Mouse (Mus musculus): Measurements from ENCODE around the gene Cdca3. TPM values are rescaled to one million over a fixed set of nuclear protein-coding genes. Genes with fewer than 3 reads are reported as not detected.
"Not testable (repeated sequence)": the region's sequence is repeated elsewhere in the genome, so short reads cannot be mapped to it uniquely, and the experiment has no call there.

Cdca3 gene
- polyA plus RNA-seq, 1 experiment from 2014 or later: 100 TPM

DNA sequence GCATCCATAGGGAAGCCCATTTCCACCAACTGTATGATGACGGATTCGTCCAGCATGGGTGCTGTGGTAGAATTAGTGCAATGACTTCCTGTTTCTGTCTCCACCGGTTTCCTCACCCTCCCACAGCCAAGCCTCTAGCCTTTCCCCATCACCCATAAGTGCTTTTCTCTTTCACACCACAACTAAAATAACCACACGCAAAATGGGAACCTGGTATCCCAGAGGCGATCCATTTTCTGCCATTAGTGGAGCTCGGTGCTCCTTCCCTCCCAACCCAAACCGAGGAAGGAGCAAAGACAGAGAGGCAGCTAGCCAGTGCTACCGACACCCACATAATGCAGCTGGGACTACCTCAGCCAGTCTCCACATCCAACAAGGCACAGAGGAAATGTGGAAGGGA lies 11.4 kb upstream of the Cdca3 start:
- Histone ChIP-seq H3K4me2 (replicated peaks) (no peak overlapping the region), H3K9me3 (no peaks in the 10 kb centered on the region), H3K4me1 (peaks cover 15% of the 10 kb centered on the region), H3K9ac (replicated peaks) (no peak overlapping the region), H3K36me3 (peaks cover 67% of the 10 kb centered on the region), H3K27ac (replicated peaks) (no peak overlapping the region), H3K27me3 (no peaks in the 10 kb centered on the region), H3K4me3 (no peak overlapping the region)
- no peak for ATAC-seq (replicated peaks)
- WGBS: 93% methylated on average over 8 of the region's 8 CpGs

DNA sequence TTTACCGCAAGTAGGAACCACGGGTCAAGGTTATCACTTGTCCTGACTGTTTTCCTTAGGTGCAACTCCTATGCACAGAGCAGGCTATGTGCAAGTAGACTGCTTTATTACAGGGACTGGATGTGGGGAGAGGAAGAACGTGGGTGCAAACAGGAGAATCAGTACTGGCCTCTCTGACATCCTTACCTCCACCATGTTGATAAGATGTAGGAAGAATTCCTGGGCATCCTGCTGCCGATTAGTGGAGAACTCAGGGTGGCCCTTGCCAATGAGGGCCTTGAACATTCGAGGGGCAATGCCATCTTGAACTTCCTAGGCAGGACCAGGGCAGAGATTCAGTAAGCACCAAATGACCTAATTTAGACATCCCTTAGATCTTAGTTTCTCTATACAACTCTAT lies 8.5 kb upstream of the Cdca3 start:
- no peak overlapping the region for H3K4me3 ChIP-seq
- H3K27me3 ChIP-seq: no peaks in the 10 kb centered on the region
- peaks cover 97% of the 10 kb centered on the region for H3K36me3 ChIP-seq
- no peaks in the 10 kb centered on the region for H3K9me3 ChIP-seq
- no peak for ATAC-seq (replicated peaks)
- 96% methylated on average over 5 of the region's 5 CpGs for WGBS
- H3K27ac ChIP-seq (replicated peaks): no peak overlapping the region
- H3K4me1 ChIP-seq: no peaks in the 10 kb centered on the region
- no peak overlapping the region for H3K4me2 ChIP-seq (replicated peaks)
- no peak overlapping the region for H3K9ac ChIP-seq (replicated peaks)

DNA sequence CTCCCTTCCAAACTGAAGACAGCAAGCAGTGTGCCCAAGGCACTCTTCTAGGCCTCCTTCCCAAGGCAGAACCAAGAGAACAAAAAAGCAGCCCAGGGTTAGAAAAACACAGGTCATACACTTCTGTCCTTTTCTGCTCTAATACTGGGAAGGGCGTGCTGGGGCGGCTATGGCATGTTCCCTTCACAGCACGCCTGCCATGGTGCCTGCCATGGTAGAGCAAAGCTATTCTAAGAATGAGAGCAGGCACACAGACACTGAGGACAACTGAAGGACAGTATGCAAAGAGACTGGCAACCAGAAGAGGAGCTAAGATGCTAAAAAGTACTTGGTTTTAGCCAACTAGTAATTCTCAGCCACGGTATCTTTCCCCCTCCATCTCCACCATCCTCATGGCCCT lies 7.3 kb upstream of the Cdca3 start:
- Histone ChIP-seq H3K4me3 (no peak overlapping the region), H3K4me2 (replicated peaks) (no peak overlapping the region), H3K27me3 (no peaks in the 10 kb centered on the region), H3K9ac (replicated peaks) (no peak overlapping the region), H3K4me1 (no peaks in the 10 kb centered on the region), H3K36me3 (peaks cover 93% of the 10 kb centered on the region), H3K27ac (replicated peaks) (no peak overlapping the region), H3K9me3 (no peaks in the 10 kb centered on the region)
- 95% methylated on average over 4 of the region's 4 CpGs for WGBS
- no peak for ATAC-seq (replicated peaks)

DNA sequence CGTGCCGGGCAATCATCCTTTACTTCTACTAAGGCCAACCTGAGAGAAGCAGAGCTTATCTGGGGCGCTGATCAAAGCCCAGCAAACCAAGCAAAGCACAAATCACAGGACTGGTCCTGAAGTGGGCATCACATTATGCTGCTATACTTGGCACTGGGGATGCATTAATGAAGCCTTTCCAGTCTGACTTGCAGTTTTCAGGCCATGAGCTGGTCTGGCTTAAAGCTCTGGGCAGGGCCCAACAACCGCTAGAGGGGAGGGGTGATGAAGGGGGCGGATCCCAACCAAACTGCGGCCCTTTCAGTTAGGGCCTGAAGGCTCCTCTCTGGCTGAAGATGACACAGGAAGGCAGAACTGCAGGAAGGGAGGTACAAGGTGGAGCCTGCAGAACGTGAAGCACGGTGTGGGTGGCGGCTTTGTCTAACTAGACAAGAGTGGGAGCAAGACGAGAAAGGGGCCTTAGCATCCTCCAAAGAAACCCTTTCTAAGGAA lies 1.2 kb upstream of the Cdca3 start:
- H3K27ac ChIP-seq (replicated peaks): peak overlapping the region; percentile 77
- no peak for ATAC-seq (replicated peaks)
- H3K9ac ChIP-seq (replicated peaks): peak overlapping the region; percentile 60
- peaks cover 35% of the 10 kb centered on the region for H3K4me1 ChIP-seq
- H3K9me3 ChIP-seq: no peaks in the 10 kb centered on the region
- H3K27me3 ChIP-seq: no peaks in the 10 kb centered on the region
- peaks cover 38% of the 10 kb centered on the region for H3K36me3 ChIP-seq
- WGBS: 22% methylated on average over 10 of the region's 10 CpGs
- peak overlapping the region; percentile 68 for H3K4me3 ChIP-seq
- H3K4me2 ChIP-seq (replicated peaks): peak overlapping the region; percentile 76

DNA sequence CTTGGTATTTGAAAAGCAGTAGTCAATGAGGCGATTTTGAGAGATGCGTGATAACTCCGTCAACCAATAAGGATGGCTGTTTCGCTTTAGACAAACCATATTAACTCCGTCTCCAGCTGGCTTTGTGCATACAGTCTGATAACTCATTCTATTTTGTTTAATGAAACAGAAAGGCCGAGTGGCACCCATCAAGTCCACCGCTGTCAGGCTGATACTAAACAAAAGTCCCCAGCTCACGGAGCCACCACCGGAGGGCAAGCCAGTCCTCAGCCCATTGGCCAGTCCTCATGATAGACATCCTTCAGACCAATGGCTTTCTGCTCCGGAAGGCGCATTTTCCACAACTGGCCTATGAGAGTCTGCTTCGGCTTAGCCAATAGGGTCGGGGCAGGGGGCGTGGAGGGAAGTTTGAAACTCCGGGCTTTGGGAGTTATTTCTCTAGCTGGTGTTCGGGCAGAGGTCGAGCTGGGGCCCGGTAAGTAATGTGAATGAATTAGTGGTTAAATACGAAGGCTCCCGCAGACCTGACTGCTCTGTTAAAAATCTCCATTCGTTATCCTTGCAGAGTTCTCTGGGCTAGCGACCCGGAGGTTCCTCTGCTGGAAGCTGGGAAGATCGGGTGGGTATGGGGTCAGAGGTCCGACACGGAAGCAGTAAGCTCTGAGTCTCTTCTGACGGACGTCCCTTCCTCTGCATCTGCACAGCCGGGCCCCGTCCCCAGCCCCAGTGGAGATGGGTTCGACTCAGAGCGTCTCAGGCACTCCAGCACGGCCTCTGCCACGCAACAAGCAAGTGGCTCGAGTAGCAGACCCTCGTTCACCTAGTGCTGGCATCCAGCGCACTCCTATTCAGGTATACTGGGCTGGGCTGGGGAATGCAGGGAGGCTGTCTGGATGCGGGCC lies 703 bp downstream of the Cdca3 start:
- ATAC-seq (replicated peaks): peak; percentile 91
- H3K27me3 ChIP-seq: no peaks in the 10 kb centered on the region
- peak overlapping the region; percentile 74 for H3K4me2 ChIP-seq (replicated peaks)
- H3K4me1 ChIP-seq: peaks cover 37% of the 10 kb centered on the region
- peaks cover 19% of the 10 kb centered on the region for H3K36me3 ChIP-seq
- H3K9me3 ChIP-seq: no peaks in the 10 kb centered on the region
- WGBS: under 1% methylated on average over 38 of the region's 38 CpGs
- peak overlapping the region; percentile 68 for H3K4me3 ChIP-seq
- peak overlapping the region; percentile 65 for H3K9ac ChIP-seq (replicated peaks)
- peak overlapping the region; percentile 95 for H3K27ac ChIP-seq (replicated peaks)

DNA sequence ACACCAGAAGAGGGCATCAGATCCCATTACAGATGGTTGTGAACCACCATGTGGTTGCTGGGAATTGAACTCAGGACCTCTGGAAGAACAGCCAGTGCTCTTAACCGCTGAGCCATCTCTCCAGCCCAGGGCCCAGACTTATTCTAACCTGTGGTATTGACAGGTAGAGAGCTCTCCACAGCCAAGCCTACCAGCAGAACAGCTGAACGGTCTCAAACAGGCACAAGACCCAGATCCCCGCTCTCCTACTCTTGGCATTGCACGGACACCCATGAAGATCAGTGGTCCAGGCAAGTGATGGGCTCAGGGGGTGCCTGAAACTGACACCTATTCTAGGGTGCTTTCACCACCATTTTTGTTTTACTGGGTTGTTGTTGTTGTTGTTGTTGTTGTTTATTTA lies 1.9 kb downstream of the Cdca3 start:
- not testable (repeated sequence) for H3K36me3 ChIP-seq; H3K9me3 ChIP-seq; H3K27ac ChIP-seq (replicated peaks); ATAC-seq (replicated peaks); H3K27me3 ChIP-seq
- Histone ChIP-seq H3K4me1 (peaks cover 37% of the 10 kb centered on the region), H3K4me2 (replicated peaks) (peak overlapping the region; percentile 74), H3K9ac (replicated peaks) (0 out of 2 replicates have a peak overlapping the region, but pooled peaks have one; percentile 22), H3K4me3 (peak overlapping the region; percentile 68)
- WGBS: 87% methylated on average over 4 of the region's 4 CpGs

DNA sequence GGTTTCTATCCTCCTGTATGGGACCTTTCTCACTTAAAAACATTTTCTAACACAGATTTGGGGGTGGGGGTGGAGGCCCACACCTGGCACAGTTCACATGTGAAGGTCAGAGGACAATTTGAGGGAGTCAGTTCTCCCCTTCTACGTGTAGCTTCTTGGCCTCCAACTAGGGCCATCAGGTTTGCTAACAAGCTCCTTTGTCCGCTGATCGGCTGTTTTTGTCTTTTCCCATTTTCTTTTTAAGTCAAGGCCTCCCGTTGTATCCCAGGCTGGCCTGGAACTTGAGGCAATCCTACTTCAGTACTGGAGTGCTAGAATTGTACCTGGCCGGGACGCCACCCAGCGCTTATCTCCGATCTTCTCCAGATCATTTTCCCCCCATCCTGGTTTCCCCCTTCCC lies 2.3 kb downstream of the Cdca3 start:
- H3K9ac ChIP-seq (replicated peaks): no peak overlapping the region
- no peak overlapping the region; the same call in 1 of the 2 replicates for H3K4me2 ChIP-seq (replicated peaks)
- H3K4me1 ChIP-seq: peaks cover 37% of the 10 kb centered on the region
- 87% methylated on average over 8 of the region's 8 CpGs for WGBS
- H3K27me3 ChIP-seq: no peaks in the 10 kb centered on the region
- ATAC-seq (replicated peaks): no peak
- peaks cover 6% of the 10 kb centered on the region; the same call in 1 of the 2 replicates for H3K36me3 ChIP-seq
- no peaks in the 10 kb centered on the region for H3K9me3 ChIP-seq
- H3K27ac ChIP-seq (replicated peaks): no peak overlapping the region
- H3K4me3 ChIP-seq: no peak overlapping the region; the same call in 1 of the 2 replicates

DNA sequence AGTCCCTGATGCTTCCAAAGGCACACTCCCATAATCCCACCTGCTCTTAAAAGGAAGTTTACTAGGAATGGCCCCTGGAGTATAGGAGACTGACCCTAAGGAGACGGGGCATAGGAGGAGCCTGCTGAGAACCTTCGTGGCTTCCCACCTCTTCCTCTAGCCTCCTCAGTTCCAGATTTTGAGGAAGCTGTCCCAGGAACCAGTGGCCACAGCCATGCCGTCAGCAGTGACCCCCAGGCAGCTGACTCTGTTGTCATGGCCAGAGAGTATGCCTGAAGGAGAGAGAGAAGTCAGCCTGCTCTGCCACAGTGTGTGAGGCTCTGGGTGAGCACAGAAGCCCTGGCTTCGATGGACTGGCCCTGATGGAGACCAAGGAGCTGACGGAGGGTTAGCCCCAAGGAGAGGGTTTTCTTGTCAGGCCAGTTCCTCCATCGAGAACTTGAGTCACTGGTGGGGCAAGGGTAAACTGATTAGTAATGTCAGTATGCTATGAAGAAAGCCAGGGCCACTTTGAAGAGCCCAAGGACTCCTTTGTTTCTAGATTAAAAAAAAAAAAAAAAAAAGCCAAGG lies 5.2 kb downstream of the Cdca3 start:
- no peaks in the 10 kb centered on the region for H3K27me3 ChIP-seq
- WGBS: 86% methylated on average over 6 of the region's 6 CpGs
- no peak for ATAC-seq (replicated peaks)
- H3K4me1 ChIP-seq: peaks cover 27% of the 10 kb centered on the region
- H3K27ac ChIP-seq (replicated peaks): no peak overlapping the region
- no peaks in the 10 kb centered on the region for H3K9me3 ChIP-seq
- H3K9ac ChIP-seq (replicated peaks): no peak overlapping the region
- H3K4me3 ChIP-seq: no peak overlapping the region
- no peak overlapping the region for H3K4me2 ChIP-seq (replicated peaks)
- peaks cover 6% of the 10 kb centered on the region; the same call in 1 of the 2 replicates for H3K36me3 ChIP-seq

DNA sequence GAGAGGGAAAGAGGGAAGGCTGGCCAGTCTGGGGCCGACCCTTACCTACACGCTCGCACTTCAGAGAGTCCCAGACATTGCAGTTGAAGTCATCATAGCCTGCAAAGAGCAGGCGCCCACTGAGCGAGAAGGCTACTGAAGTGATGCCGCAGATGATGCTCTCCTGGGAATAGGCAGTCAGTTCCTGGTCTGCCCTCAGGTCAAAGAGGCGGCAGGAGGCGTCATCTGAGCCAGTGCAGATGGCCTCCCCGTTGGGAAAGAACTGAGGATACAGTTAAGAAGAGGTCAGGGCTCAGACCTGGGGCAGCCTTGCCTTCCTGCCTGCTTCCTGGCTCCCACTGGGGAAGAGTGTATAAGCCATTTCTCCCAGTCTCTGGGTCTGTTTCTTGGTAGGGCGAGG lies 6.2 kb downstream of the Cdca3 start:
- Histone ChIP-seq H3K27me3 (no peaks in the 10 kb centered on the region), H3K4me1 (peaks cover 27% of the 10 kb centered on the region), H3K4me2 (replicated peaks) (no peak overlapping the region), H3K9ac (replicated peaks) (no peak overlapping the region), H3K4me3 (no peak overlapping the region), H3K36me3 (peaks cover 6% of the 10 kb centered on the region; the same call in 1 of the 2 replicates), H3K27ac (replicated peaks) (no peak overlapping the region), H3K9me3 (no peaks in the 10 kb centered on the region)
- 69% methylated on average over 10 of the region's 10 CpGs for WGBS
- ATAC-seq (replicated peaks): no peak

DNA sequence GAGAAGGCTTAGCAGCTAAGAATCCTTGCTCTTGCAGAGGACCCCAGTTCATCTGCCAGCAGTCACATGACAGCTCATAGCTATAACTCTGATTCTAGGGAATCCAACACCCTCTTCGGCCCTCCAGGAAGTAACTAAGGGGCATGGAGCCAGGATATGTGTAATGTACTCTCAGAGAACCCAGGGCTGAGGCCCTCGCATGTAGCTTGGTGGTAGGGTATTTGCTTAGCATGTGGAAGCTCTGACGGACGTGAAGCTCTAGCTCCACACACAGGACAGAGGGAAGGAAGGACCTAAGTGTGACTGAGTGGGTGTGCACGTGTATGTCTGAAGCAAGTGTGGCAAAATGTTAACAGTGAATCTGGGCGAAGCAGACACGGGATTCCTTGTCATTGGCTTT lies 7.1 kb downstream of the Cdca3 start:
- Histone ChIP-seq H3K27ac (replicated peaks) (no peak overlapping the region), H3K4me2 (replicated peaks) (no peak overlapping the region), H3K27me3 (no peaks in the 10 kb centered on the region), H3K9me3 (no peaks in the 10 kb centered on the region), H3K36me3 (peaks cover 6% of the 10 kb centered on the region; the same call in 1 of the 2 replicates), H3K4me3 (no peak overlapping the region), H3K9ac (replicated peaks) (no peak overlapping the region), H3K4me1 (peaks cover 18% of the 10 kb centered on the region; the same call in 1 of the 2 replicates)
- no peak for ATAC-seq (replicated peaks)
- 79% methylated on average over 7 of the region's 7 CpGs for WGBS

DNA sequence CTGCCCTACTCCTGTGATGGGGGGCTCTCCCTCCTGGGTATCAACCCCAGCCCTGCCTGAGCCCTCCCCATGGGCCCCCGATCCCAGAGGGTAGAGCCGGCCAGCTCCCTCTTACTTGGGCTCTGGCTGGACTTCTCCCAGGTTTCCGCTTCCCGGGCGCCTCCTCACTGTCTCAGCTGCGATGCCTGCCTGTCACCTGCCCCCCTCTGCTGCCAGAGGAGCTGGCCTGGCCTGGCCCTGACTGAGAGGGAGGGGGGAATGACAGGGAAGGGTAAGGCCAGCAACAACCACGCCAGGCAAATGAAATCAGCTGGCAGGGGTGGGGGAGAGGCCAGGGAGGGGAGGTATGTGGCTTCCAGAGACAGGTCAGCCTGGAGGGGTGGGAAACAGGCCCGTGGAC lies 10.5 kb downstream of the Cdca3 start:
- Histone ChIP-seq H3K36me3 (peaks cover 9% of the 10 kb centered on the region; the same call in 1 of the 2 replicates), H3K4me2 (replicated peaks) (no peak overlapping the region), H3K9ac (replicated peaks) (0 out of 2 replicates have a peak overlapping the region, but pooled peaks have one; percentile 10), H3K27ac (replicated peaks) (no peak overlapping the region), H3K4me1 (peaks cover 6% of the 10 kb centered on the region; the same call in 1 of the 2 replicates), H3K9me3 (no peaks in the 10 kb centered on the region), H3K4me3 (no peak overlapping the region), H3K27me3 (no peaks in the 10 kb centered on the region)
- 19% methylated on average over 8 of the region's 8 CpGs for WGBS
- ATAC-seq (replicated peaks): no peak

Data from forebrain, embryonic 15.5 days (tissue).